Mouse (Mus musculus): ENCODE data around the gene Sspo.

Sspo gene

GRCm38 (mm10) chr6:48447929-48448328 lies at the start of gene Sspo:
Gene Sspo, plus strand, starts transcription at chr6:48448229.
- no peak for DNase-seq

- DNase-seq: no peak
These were observed 48.1 kb upstream of the Sspo start for GRCm38 (mm10) chr6:48399906-48400305.

DNA sequence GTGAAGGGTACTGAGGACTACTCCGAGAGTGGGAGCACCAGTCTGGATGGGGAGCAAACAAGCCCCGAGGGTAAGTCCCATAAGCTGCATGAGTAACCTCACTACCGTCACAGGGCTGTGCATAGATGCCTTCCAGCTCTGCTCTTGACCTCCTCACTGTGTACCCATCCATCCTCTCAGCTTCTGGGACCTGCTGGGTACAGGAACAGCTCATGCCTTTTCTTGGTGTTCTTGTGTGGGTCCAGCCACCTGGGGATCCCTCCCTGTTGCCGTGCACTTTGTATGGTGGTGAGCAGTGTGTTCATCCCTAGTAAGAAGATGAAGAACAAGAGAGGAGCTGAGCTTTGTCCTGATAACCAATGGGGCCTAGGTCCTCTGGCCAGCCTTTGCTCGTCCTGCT lies 44.0 kb upstream of the Sspo start:
- DNase-seq: no peak

GRCm38 (mm10) chr6:48409726-48410343 lies 38.2 kb upstream of the Sspo start:
- no peak for DNase-seq

GRCm38 (mm10) chr6:48410551-48410950 lies 37.5 kb upstream of the Sspo start:
- DNase-seq: no peak

DNA sequence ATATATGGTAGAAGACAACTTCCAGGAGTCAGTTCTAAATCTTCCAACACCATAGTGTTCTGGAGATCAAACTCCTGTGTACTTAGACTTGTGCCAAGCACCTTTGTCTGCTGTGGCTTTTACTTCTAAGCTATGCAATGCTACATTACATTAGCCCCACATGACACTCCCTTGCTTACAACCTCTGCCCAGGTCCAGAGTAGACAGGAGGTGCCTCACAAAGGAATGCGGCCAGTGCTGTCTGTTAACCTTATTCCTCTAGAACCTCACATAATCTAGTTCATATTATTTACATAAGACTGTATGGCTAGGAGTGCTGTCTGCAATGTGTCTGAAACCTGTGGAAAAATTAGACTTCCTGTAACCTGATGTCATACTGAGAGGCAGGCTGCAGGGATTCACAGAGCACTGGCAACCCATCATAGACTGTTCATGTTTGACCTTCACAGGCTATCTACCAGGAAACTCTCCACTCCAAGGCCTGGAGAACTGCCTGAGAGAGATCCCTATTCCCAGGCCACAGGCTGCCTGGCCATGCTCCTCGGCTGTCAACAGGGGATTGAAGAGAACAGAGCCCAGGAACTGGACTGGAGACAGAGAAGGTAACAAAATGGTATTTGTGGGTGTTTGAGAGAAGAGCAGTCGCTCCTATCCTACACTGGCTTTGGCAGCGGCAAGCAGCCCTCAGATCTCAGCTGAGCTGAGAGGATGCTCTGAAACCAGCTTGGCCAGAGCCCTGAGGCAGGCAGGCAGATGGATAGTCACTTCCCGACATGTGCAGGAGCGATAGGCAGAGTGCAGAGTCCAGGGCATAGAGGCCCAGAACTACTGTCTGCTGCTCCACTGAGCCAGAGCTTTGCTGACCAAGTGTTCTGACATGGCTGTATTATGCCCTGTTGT lies 36.6 kb upstream of the Sspo start:
- DNase-seq: no peak

- no peak for DNase-seq
These were observed 35.9 kb upstream of the Sspo start for GRCm38 (mm10) chr6:48412147-48412546.

DNA sequence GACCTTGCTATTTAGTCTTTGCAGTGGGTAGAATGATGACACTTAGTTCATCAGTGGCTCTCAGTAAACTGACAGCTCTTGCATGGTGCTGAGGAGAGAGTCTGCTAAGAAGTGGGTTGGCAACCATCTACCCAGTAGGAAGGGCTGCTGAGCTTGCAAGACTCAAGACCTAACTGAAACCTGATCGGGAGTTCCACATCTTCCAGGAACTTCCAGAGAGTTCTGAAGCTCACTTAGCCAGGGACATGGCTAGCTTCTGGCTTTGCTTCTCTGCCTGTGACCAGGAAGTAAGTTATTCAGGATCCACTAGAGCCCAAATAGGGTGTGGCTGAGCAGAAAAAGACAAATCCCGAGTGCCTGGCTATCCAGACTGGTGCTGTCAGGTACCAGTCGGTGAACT lies 35.4 kb upstream of the Sspo start:
- DNase-seq: no peak

GRCm38 (mm10) chr6:48413081-48413480 lies 34.9 kb upstream of the Sspo start:
- no peak for DNase-seq

DNA sequence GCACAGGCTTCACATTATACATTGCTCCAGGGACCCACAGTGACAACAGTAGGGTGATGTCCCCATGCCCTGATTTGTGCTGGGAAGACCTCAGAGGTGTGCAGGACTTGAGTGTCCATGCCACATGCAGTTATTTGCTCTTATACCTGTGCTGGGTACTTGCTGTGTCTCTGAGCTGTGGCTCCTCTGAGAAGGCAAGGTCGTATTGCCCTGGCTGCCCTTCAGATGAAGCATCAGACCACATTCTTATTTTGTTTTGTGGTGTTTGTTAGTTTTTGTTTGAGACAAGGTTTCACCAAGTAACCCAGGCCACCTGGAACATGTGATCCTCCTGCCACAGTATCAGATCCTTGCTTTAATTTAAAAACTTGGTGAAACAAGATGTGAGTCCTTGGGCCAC lies 33.1 kb upstream of the Sspo start:
- no peak for DNase-seq

GRCm38 (mm10) chr6:48415636-48416035 lies 32.4 kb upstream of the Sspo start:
- DNase-seq: no peak

DNA sequence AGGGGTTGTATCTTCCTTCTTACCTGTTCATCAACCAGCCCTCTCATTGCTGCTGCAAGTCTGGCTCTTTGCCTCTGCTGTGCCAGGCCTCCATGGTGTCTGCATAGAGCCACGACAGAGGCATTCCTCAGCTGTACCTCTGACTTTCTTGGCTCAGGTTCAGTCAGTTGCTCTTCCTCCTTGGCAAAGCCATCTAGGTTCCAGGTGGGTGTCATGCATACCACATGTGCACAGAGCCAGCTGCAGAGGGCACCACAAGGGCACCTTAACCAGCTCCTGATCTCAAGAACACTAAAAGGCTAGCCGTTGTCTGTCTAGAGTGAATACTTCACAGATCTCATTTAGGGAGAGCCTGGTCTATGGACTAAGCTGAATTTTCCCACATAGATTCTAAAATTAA lies 31.5 kb upstream of the Sspo start:
- DNase-seq: no peak

GRCm38 (mm10) chr6:48420647-48421046 lies 27.4 kb upstream of the Sspo start:
- DNase-seq: no peak

- DNase-seq: no peak
These were observed 24.7 kb upstream of the Sspo start for GRCm38 (mm10) chr6:48423336-48423735.

- no peak for DNase-seq
These were observed 24.0 kb upstream of the Sspo start for GRCm38 (mm10) chr6:48424074-48424473.

GRCm38 (mm10) chr6:48426956-48427355 lies 21.1 kb upstream of the Sspo start:
- no peak for DNase-seq

GRCm38 (mm10) chr6:48428769-48429557 lies 19.1 kb upstream of the Sspo start:
- DNase-seq: no peak

DNA sequence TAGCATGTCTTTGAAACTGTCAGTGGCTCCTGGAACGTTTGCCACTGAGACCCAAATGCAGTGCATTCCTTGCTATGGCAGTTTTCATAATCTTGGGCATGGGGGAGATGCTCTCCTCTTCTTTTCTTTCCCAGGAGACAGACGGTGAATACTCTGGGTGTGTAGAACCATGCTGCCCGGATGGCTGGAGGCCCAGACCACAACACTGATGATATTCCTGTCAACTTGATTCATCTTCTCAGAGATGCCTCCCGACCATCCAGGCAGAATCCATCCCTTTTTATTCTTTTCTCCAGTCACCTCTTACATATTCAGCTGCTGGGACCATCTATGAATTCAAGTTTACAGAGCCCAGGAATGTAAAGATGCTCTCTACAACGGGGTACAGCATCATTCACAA lies 17.3 kb upstream of the Sspo start:
- peak in 1 of 2 experiments; percentile 6 for DNase-seq

GRCm38 (mm10) chr6:48432893-48433816 lies 14.9 kb upstream of the Sspo start:
- DNase-seq: peak in 1 of 2 experiments; percentile 37

GRCm38 (mm10) chr6:48434651-48435050 lies 13.4 kb upstream of the Sspo start:
- DNase-seq: peak in 1 of 2 experiments; percentile 26

DNA sequence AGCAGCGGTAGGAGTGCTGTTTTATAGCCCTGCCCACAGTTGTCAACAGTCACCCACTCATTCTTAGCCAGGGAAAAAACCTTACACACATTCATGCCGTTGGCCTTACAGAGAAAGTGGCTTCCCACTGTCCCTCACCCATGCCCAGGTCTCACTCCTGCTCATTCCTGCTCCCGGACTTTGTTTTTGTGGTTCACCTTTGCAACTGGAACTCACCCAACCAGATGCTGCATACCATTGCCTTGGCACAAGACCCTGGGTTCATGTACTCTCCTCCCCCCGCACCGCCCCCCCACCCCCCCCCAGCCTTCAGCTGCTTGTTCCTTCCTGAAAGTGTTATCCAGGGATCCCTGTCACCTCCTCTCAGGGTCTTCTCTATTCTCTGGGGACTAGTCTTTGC lies 12.9 kb upstream of the Sspo start:
- peak in 1 of 2 experiments; percentile 23 for DNase-seq

DNA sequence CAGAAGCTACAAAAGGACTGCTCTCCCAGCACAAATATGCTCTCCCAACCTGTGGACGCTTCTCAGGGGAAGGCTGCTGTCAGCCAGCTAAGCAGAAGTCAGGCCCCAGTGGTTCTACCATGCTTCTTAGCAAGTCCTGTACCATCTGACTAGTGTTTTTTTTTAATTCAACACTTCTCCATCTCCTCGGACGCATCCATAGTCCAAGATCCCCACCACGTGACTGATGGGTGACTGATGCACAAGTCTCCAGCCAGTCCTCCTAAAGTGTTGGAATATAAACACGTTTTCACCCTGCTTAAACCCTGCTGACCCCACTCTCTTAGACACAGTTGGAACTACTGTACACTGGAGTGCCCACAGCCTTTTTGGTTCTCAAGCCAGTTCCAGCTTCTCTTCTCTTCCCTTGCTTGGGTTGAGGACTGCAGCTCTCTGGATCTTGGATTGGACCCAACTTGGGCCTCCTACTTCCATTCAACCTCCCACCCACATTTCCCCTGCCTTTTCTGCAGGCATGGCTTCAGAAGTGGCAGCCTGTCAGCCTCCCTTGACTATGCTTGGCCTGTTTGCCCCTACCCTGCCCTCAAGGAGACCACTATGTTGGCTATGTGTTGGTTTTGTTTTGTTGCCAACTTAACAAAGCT lies 12.2 kb upstream of the Sspo start:
- peak in 1 of 2 experiments; percentile 22 for DNase-seq

All from lung, postnatal 4 days (tissue).